Mouse (Mus musculus): ENCODE measurements around the gene Gm13693. TPM values are rescaled to one million over a fixed set of nuclear protein-coding genes. Genes with fewer than 3 reads are reported as not detected.

Gene Gm13693
- not detected in 2 replicates for polyA plus RNA-seq (2012; rRNA removed; ENCODE audit: low replicate concordance)

DNA sequence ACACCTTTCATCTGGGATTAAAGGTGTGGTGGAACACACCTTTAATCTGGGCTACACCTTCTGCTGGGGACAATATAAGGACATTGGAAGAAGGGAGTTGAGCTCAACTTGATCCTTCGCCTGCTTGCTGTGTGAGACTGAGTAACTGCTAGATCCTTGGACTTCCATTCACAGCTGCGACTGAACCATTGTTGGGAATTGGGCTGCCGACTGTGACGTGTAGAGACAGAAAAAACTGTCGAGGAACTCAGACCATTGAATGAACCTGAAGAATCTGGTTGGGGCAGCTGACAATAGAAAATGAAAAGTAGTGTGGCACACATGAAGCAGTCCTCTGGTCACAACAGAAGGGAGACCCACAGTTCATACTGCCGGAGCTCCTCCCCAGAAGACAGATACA is at the start of gene Gm13693:
Gene Gm13693 (plus strand): TSS at position 301 of the 400 bp plus-strand sequence.

DNA sequence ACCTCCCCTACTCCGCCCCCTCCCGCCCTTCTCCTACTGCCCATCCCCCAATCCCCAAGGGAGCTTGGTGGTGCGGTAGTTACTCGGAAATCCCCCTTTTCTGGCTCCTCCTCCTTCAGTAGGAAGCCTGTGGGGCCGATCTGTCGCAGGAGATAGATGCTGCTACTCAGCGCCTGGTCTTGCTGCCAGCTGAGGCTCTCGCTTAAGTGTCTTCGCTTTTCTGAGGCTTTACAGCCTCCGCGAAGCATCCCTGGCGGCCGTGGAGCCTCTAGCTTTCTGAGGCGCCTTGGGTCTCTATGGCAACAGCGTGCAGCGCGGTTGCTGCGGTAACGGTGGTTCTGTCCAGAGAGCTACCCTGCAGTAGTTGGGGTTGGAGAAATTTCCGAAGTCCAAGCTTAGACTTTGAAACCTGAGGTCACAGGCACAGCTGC is 20.4 kb upstream of the Gm13693 start, which contains the start of gene Zswim2:
Gene Zswim2 (minus strand): TSS at position 298 of the 431 bp plus-strand sequence.

DNA sequence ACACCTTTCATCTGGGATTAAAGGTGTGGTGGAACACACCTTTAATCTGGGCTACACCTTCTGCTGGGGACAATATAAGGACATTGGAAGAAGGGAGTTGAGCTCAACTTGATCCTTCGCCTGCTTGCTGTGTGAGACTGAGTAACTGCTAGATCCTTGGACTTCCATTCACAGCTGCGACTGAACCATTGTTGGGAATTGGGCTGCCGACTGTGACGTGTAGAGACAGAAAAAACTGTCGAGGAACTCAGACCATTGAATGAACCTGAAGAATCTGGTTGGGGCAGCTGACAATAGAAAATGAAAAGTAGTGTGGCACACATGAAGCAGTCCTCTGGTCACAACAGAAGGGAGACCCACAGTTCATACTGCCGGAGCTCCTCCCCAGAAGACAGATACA is 5.9 kb upstream of the Gm13693 start, which contains the start of gene Gm13698:
Gene Gm13698 (plus strand): TSS at position 301 of the 400 bp plus-strand sequence.

DNA sequence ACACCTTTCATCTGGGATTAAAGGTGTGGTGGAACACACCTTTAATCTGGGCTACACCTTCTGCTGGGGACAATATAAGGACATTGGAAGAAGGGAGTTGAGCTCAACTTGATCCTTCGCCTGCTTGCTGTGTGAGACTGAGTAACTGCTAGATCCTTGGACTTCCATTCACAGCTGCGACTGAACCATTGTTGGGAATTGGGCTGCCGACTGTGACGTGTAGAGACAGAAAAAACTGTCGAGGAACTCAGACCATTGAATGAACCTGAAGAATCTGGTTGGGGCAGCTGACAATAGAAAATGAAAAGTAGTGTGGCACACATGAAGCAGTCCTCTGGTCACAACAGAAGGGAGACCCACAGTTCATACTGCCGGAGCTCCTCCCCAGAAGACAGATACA is 5.7 kb downstream of the Gm13693 start, which contains the start of gene Gm13695:
Gene Gm13695 (plus strand): TSS at position 301 of the 400 bp plus-strand sequence.

DNA sequence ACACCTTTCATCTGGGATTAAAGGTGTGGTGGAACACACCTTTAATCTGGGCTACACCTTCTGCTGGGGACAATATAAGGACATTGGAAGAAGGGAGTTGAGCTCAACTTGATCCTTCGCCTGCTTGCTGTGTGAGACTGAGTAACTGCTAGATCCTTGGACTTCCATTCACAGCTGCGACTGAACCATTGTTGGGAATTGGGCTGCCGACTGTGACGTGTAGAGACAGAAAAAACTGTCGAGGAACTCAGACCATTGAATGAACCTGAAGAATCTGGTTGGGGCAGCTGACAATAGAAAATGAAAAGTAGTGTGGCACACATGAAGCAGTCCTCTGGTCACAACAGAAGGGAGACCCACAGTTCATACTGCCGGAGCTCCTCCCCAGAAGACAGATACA is 11.5 kb downstream of the Gm13693 start, which contains the start of gene Gm13696:
Gene Gm13696 (plus strand): TSS at position 301 of the 400 bp plus-strand sequence.

DNA sequence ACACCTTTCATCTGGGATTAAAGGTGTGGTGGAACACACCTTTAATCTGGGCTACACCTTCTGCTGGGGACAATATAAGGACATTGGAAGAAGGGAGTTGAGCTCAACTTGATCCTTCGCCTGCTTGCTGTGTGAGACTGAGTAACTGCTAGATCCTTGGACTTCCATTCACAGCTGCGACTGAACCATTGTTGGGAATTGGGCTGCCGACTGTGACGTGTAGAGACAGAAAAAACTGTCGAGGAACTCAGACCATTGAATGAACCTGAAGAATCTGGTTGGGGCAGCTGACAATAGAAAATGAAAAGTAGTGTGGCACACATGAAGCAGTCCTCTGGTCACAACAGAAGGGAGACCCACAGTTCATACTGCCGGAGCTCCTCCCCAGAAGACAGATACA is 17.3 kb downstream of the Gm13693 start, which contains the start of gene Gm13694:
Gene Gm13694 (plus strand): TSS at position 301 of the 400 bp plus-strand sequence.

DNA sequence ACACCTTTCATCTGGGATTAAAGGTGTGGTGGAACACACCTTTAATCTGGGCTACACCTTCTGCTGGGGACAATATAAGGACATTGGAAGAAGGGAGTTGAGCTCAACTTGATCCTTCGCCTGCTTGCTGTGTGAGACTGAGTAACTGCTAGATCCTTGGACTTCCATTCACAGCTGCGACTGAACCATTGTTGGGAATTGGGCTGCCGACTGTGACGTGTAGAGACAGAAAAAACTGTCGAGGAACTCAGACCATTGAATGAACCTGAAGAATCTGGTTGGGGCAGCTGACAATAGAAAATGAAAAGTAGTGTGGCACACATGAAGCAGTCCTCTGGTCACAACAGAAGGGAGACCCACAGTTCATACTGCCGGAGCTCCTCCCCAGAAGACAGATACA is 23.1 kb downstream of the Gm13693 start, which contains the start of gene Gm13697:
Gene Gm13697 (plus strand): TSS at position 301 of the 400 bp plus-strand sequence.

DNA sequence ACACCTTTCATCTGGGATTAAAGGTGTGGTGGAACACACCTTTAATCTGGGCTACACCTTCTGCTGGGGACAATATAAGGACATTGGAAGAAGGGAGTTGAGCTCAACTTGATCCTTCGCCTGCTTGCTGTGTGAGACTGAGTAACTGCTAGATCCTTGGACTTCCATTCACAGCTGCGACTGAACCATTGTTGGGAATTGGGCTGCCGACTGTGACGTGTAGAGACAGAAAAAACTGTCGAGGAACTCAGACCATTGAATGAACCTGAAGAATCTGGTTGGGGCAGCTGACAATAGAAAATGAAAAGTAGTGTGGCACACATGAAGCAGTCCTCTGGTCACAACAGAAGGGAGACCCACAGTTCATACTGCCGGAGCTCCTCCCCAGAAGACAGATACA is 28.9 kb downstream of the Gm13693 start, which contains the start of gene Gm13691:
Gene Gm13691 (plus strand): TSS at position 301 of the 400 bp plus-strand sequence.

Other genes starting within 250 kb of the Gm13693 start
- gene Itgav, start 237.1 kb upstream of the Gm13693 start, polyA plus RNA-seq (2012; rRNA removed; ENCODE audit: low replicate concordance) = 22.4 and 114 TPM in 2 replicates
- gene Fam171b, start 148.9 kb upstream of the Gm13693 start, polyA plus RNA-seq (2012; rRNA removed; ENCODE audit: low replicate concordance) = 0.98 and 1.5 TPM in 2 replicates
- not detected in 2 replicates for gene Zswim2, start 20.3 kb upstream of the Gm13693 start, polyA plus RNA-seq (2012; rRNA removed; ENCODE audit: low replicate concordance)
- not detected in 2 replicates for gene Gm13698, start 5.8 kb upstream of the Gm13693 start, polyA plus RNA-seq (2012; rRNA removed; ENCODE audit: low replicate concordance)
- gene Gm13695, start 5.8 kb downstream of the Gm13693 start, polyA plus RNA-seq (2012; rRNA removed; ENCODE audit: low replicate concordance) = not detected in 2 replicates
- gene Gm13696, start 11.6 kb downstream of the Gm13693 start, polyA plus RNA-seq (2012; rRNA removed; ENCODE audit: low replicate concordance) = not detected in 2 replicates
- gene Gm13694, start 17.4 kb downstream of the Gm13693 start, polyA plus RNA-seq (2012; rRNA removed; ENCODE audit: low replicate concordance) = not detected in 2 replicates
- gene Gm13697, start 23.2 kb downstream of the Gm13693 start, polyA plus RNA-seq (2012; rRNA removed; ENCODE audit: low replicate concordance) = not detected in 2 replicates
- not detected in 2 replicates for gene Gm13691, start 29.1 kb downstream of the Gm13693 start, polyA plus RNA-seq (2012; rRNA removed; ENCODE audit: low replicate concordance)

All from mammary gland, adult 2 months (tissue).